Mouse (Mus musculus) cerebellum, adult 2 months (tissue): ENCODE data around the gene Tbc1d14.

ENCODE experiments used
- CTCF ChIP-seq: fragments of 200-500 bp; IDR thresholded peaks from 2 replicates; pipeline ENCODE4 v1.5.1; 2011; ENCODE audit warnings: low read depth, mild to moderate bottlenecking, control low read depth, low read length, moderate library complexity, borderline replicate concordance; ENCODE audit not compliant: insufficient read depth
- POLR2A ChIP-seq: fragments of 200-500 bp; IDR thresholded peaks from 2 replicates; pipeline ENCODE4 v1.6.1; 2011; ENCODE audit warnings: low read length, control low read depth, borderline replicate concordance; ENCODE audit not compliant: insufficient read depth

DNA sequence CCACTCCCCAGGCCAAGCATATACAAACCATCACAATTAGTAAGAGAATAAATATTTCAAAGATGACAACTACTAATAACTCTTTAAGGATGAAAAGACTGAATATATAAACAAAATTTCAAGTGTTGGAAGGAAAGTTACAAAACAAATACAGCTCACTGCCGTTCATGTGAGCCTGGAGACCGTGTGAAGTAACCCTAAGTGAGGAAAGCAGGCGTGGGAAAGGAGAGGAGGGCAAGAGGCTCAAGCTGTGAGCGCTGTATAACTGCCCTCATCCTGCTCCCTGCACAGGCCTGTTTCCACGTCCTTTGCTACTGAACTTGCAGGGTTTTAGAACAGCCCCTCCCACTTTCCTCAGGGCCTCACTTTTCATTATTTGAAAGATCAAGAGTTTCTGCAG lies 32.5 kb upstream of the Tbc1d14 start:
- TF ChIP-seq POLR2A, result no peak
- no peak for TF ChIP-seq CTCF
